Mouse (Mus musculus) midbrain, embryonic 12.5 days (tissue): ENCODE data around the gene Cpne9. TPM values are rescaled to one million over a fixed set of nuclear protein-coding genes. Genes with fewer than 3 reads are reported as not detected.
"Not testable (repeated sequence)": the region's sequence is repeated elsewhere in the genome, so short reads cannot be mapped to it uniquely, and the experiment has no call there.

Experiments
- ATAC-seq: fragments of 200-750 bp; cut with Nextera tagmentation; 2 replicates; pipeline ENCODE4 v1.8.0; 2017; ENCODE audit warnings: low read depth, moderate TSS enrichment, moderate library complexity; ENCODE audit not compliant: low FRiP score
- H3K27ac ChIP-seq: fragments of 300-500 bp; sonication (generic); replicated peaks from 2 replicates; pipeline ENCODE4 v1.5.1; 2016; ENCODE audit warnings: mild to moderate bottlenecking
- H3K27me3 ChIP-seq: fragments of 300-500 bp; sonication (generic); 2 replicates; pipeline ENCODE4 v1.6.1; 2016; ENCODE audit warnings: mild to moderate bottlenecking
- H3K36me3 ChIP-seq: fragments of 300-500 bp; sonication (generic); 2 replicates; pipeline ENCODE4 v1.6.1; 2016
- H3K4me1 ChIP-seq: fragments of 300-500 bp; sonication (generic); 2 replicates; pipeline ENCODE4 v1.6.1; 2016
- H3K4me2 ChIP-seq: fragments of 300-500 bp; sonication (generic); replicated peaks from 2 replicates; pipeline ENCODE4 v1.6.1; 2016; ENCODE audit warnings: mild to moderate bottlenecking, moderate library complexity
- H3K4me3 ChIP-seq: fragments of 300-500 bp; sonication (generic); 2 replicates; pipeline ENCODE4 v1.5.1; 2016; ENCODE audit warnings: mild to moderate bottlenecking
- H3K9ac ChIP-seq: fragments of 300-500 bp; sonication (generic); replicated peaks from 2 replicates; pipeline ENCODE4 v1.6.1; 2016; ENCODE audit warnings: mild to moderate bottlenecking, moderate library complexity
- H3K9me3 ChIP-seq: fragments of 300-500 bp; sonication (generic); 2 replicates; pipeline ENCODE4 v1.6.1; 2016; ENCODE audit warnings: mild to moderate bottlenecking
- WGBS: fragments of 180-500 bp; shearing (Covaris S2); methylation state at CpG from one replicate; pipeline ENCODE4 v1.1.7; 2016; 5-methylcytosine and 5-hydroxymethylcytosine counted together
- polyA plus RNA-seq: library from polyadenylated mRNA; unstranded; fragments of >200 nt; fragmentation: Nextera tagmentation; extraction: Ambion mirVana; gene quantifications from 2 replicates; pipeline ENCODE4 v1.2.1, GENCODE M21; 2016

The Cpne9 gene
- polyA plus RNA-seq, 1 experiment from 2014 or later: 0.34 TPM

GRCm38 (mm10) chr6:113330547-113330946, 48.4 kb downstream of the Cpne9 start:
- Histone ChIP-seq H3K9me3 (no peaks in the 10 kb centered on the region), H3K4me3 (no peak overlapping the region), H3K27me3 (no peaks in the 10 kb centered on the region), H3K4me1 (peaks cover 21% of the 10 kb centered on the region), H3K4me2 (no peak overlapping the region), H3K9ac (no peak overlapping the region), H3K36me3 (peaks cover 42% of the 10 kb centered on the region), H3K27ac (no peak overlapping the region)
- ATAC-seq: no peak
- 70% methylated on average over 2 of the region's 2 CpGs for WGBS

- Histone ChIP-seq H3K4me1 (peaks cover 14% of the 10 kb centered on the region), H3K27me3 (no peaks in the 10 kb centered on the region), H3K9me3 (no peaks in the 10 kb centered on the region), H3K4me2 (no peak overlapping the region), H3K36me3 (peaks cover 52% of the 10 kb centered on the region), H3K27ac (no peak overlapping the region), H3K4me3 (no peak overlapping the region), H3K9ac (no peak overlapping the region)
- WGBS: 93% methylated on average over 11 of the region's 11 CpGs
- no peak for ATAC-seq
Measured at GRCm38 (mm10) chr6:113331721-113332120, 49.6 kb downstream of the Cpne9 start.

- H3K4me1 ChIP-seq, H3K4me3 ChIP-seq, H3K4me2 ChIP-seq, ATAC-seq, H3K27me3 ChIP-seq, H3K27ac ChIP-seq, H3K9ac ChIP-seq, H3K9me3 ChIP-seq: not testable (repeated sequence)
- 71% methylated on average over 6 of the region's 6 CpGs for WGBS
- H3K36me3 ChIP-seq: peaks cover 59% of the 10 kb centered on the region
Measured at GRCm38 (mm10) chr6:113332734-113333133, 50.6 kb downstream of the Cpne9 start.

GRCm38 (mm10) chr6:113333137-113333950, 51.2 kb downstream of the Cpne9 start:
- Histone ChIP-seq H3K4me3 (no peak overlapping the region), H3K9ac (no peak overlapping the region), H3K4me2 (no peak overlapping the region), H3K27me3 (no peaks in the 10 kb centered on the region), H3K4me1 (0 out of 2 replicates have a peak, but pooled peaks cover 5% of the 10 kb centered on the region), H3K36me3 (peaks cover 65% of the 10 kb centered on the region), H3K27ac (no peak overlapping the region), H3K9me3 (no peaks in the 10 kb centered on the region)
- 89% methylated on average over 14 of the region's 14 CpGs for WGBS
- ATAC-seq: peak; percentile 55; the same call in 1 of the 2 replicates

- no peak for ATAC-seq
- WGBS: 77% methylated on average over 6 of the region's 6 CpGs
- H3K4me2 ChIP-seq: no peak overlapping the region
- no peak overlapping the region for H3K9ac ChIP-seq
- no peaks in the 10 kb centered on the region for H3K27me3 ChIP-seq
- H3K4me3 ChIP-seq: no peak overlapping the region
- 0 out of 2 replicates have a peak, but pooled peaks cover 5% of the 10 kb centered on the region for H3K4me1 ChIP-seq
- no peaks in the 10 kb centered on the region for H3K9me3 ChIP-seq
- H3K27ac ChIP-seq: no peak overlapping the region
- H3K36me3 ChIP-seq: peaks cover 70% of the 10 kb centered on the region
Measured at GRCm38 (mm10) chr6:113334216-113334615, 52.1 kb downstream of the Cpne9 start.

- H3K4me2 ChIP-seq: no peak overlapping the region
- no peak overlapping the region for H3K9ac ChIP-seq
- H3K27ac ChIP-seq: no peak overlapping the region
- no peak for ATAC-seq
- H3K4me1 ChIP-seq: peaks cover 6% of the 10 kb centered on the region; the same call in 1 of the 2 replicates
- no peaks in the 10 kb centered on the region for H3K9me3 ChIP-seq
- peaks cover 68% of the 10 kb centered on the region for H3K36me3 ChIP-seq
- no peak overlapping the region for H3K4me3 ChIP-seq
- H3K27me3 ChIP-seq: no peaks in the 10 kb centered on the region
- 82% methylated on average over 8 of the region's 8 CpGs for WGBS
Measured at GRCm38 (mm10) chr6:113336852-113337620, 54.9 kb downstream of the Cpne9 start.

- WGBS: 79% methylated on average over 6 of the region's 6 CpGs
- Histone ChIP-seq H3K4me2 (no peak overlapping the region), H3K9ac (no peak overlapping the region; the same call in 1 of the 2 replicates)
Measured at GRCm38 (mm10) chr6:113341574-113341973, 59.5 kb downstream of the Cpne9 start.

GRCm38 (mm10) chr6:113342297-113342696, 60.2 kb downstream of the Cpne9 start:
- H3K36me3 ChIP-seq: peaks cover 26% of the 10 kb centered on the region
- peaks cover 24% of the 10 kb centered on the region for H3K4me1 ChIP-seq
- H3K4me3 ChIP-seq: no peak overlapping the region
- no peak overlapping the region for H3K9ac ChIP-seq
- H3K9me3 ChIP-seq: no peaks in the 10 kb centered on the region
- no peaks in the 10 kb centered on the region for H3K27me3 ChIP-seq
- H3K4me2 ChIP-seq: peak overlapping the region; percentile 78
- 0 out of 2 replicates have a peak overlapping the region, but pooled peaks have one; percentile 15 for H3K27ac ChIP-seq
- WGBS: 51% methylated on average over 4 of the region's 7 CpGs
- ATAC-seq: no peak

More at GRCm38 (mm10) chr6:113341574-113341973, 59.5 kb downstream of the Cpne9 start:
- H3K4me1 ChIP-seq: peaks cover 24% of the 10 kb centered on the region
- ATAC-seq: no peak
- no peaks in the 10 kb centered on the region for H3K9me3 ChIP-seq
- H3K27ac ChIP-seq: no peak overlapping the region
- H3K4me3 ChIP-seq: no peak overlapping the region
- peaks cover 31% of the 10 kb centered on the region for H3K36me3 ChIP-seq
- no peaks in the 10 kb centered on the region for H3K27me3 ChIP-seq

GRCm38 (mm10) chr6:113343177-113344092, 61.3 kb downstream of the Cpne9 start, which contains the start of gene Camk1:
Camk1 (minus strand) TSS chr6:113343984.
- H3K9me3 ChIP-seq: no peaks in the 10 kb centered on the region
- no peaks in the 10 kb centered on the region for H3K27me3 ChIP-seq
- H3K27ac ChIP-seq: no peak within 1 kb of the TSS; the same call in 1 of the 2 replicates
- peak within 1 kb of the TSS; percentile 81 for H3K9ac ChIP-seq
- peak within 1 kb of the TSS; percentile 78 for H3K4me2 ChIP-seq
- 16% methylated on average over 32 of the region's 32 CpGs for WGBS
- H3K4me1 ChIP-seq: peaks cover 24% of the 10 kb centered on the region
- ATAC-seq: peak; percentile 83
- H3K36me3 ChIP-seq: peaks cover 17% of the 10 kb centered on the region
- H3K4me3 ChIP-seq: peak within 1 kb of the TSS; percentile 62

GRCm38 (mm10) chr6:113344321-113344720, 62.2 kb downstream of the Cpne9 start:
- Histone ChIP-seq H3K4me2 (peak overlapping the region; percentile 78), H3K4me1 (peaks cover 24% of the 10 kb centered on the region), H3K9ac (no peak overlapping the region), H3K27ac (no peak overlapping the region), H3K27me3 (no peaks in the 10 kb centered on the region), H3K4me3 (peak overlapping the region; percentile 62; the same call in 1 of the 2 replicates), H3K36me3 (peaks cover 9% of the 10 kb centered on the region), H3K9me3 (no peaks in the 10 kb centered on the region)
- WGBS: 62% methylated on average over 2 of the region's 2 CpGs
- ATAC-seq: peak; percentile 1; the same call in 1 of the 2 replicates

GRCm38 (mm10) chr6:113346897-113347296, 64.8 kb downstream of the Cpne9 start:
- Histone ChIP-seq H3K4me1 (peaks cover 24% of the 10 kb centered on the region), H3K4me2 (no peak overlapping the region), H3K9me3 (no peaks in the 10 kb centered on the region), H3K9ac (no peak overlapping the region), H3K4me3 (no peak overlapping the region), H3K27ac (no peak overlapping the region), H3K36me3 (no peaks in the 10 kb centered on the region), H3K27me3 (no peaks in the 10 kb centered on the region)
- WGBS: 88% methylated on average over 4 of the region's 4 CpGs
- no peak for ATAC-seq
